Mouse (Mus musculus) heart, adult 8-10 months (tissue): ENCODE measurements around the gene Lgals4. TPM values are rescaled to one million over a fixed set of nuclear protein-coding genes. Genes with fewer than 3 reads are reported as not detected.
"Not testable (repeated sequence)": the region's sequence is repeated elsewhere in the genome, so short reads cannot be mapped to it uniquely, and the experiment has no call there.

Source experiments
- DNase-seq: peaks from one replicate; pipeline ENCODE4 v3.0.0; 2022; ENCODE audit warnings: low spot score
- total RNA-seq, 4 experiments: library from RNA; stranded (reverse); gene quantifications; 2 replicates each; pipeline ENCODE4 v1.2.4; 2022

Gene Lgals4
- total RNA-seq, 4 experiments from 2014 or later = 17.3 to 32.1 (median 24.6) TPM

DNA sequence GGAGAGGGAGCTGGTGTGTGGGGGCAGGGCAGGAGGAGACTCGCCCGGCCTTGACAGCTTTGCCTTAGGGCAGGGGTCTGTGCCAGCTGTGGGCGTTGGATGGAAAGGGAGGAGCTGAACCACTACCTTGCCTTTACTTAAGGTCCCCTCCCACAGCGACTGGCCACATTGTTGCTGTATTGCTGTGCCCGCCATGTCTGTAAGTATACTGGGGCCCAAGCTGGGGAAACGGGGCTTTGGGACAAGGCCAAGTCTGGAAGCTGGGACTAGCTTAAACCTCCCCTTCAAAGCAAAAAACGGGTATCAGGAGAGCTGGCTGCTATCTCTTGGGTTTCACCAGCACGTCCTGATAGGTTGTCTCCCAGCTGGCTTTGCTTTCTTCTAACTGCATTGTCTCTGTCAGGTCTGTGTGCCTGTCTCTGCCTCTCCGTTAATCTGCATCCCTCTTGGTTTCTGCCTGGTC lies 30.7 kb downstream of the Lgals4 start:
- no peak for DNase-seq

GRCm38 (mm10) chr7:28865481-28866300 lies 32.0 kb downstream of the Lgals4 start:
- peak; percentile 86 for DNase-seq

GRCm38 (mm10) chr7:28866769-28867507 lies 33.3 kb downstream of the Lgals4 start:
- DNase-seq = no peak

DNA sequence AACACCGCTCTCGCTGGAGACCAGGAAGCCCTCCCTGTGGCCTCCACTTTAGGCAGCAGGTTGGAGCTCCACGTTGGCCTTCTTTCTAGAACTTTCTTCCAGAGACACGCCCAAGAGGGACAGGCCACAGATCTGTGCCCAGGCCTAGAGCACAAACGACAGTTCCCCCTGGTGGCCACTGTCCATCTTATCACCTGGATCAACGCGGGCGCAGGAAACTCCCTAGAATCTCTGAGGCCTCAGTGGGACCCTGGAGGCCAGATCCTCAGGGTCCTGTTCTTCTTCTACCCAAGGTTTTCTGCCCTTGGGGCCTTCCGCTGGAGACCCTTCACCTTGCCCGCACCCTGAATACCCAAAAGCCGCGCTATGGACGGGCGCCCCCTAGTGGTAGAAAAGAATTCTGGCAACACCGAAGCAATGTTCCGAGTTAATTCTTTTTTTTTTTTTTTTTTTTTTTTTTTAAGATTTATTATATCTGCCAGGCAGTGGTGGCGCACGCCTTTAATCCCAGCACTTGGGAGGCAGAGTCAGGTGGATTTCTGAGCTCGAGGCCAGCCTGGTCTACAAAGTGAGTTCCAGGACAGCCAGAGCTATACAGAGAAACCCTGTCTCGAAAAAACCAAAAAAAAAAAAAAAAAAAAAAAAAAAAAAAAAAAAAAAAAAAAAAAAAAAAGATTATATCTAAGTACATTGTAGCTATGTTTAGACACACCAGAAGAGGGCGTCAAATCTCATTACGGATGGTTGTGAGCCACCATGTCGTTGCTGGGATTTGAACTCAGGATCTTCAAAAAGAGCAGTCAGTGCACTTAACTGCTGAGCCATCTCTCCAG lies 34.1 kb downstream of the Lgals4 start:
- DNase-seq = peak; percentile 82

DNA sequence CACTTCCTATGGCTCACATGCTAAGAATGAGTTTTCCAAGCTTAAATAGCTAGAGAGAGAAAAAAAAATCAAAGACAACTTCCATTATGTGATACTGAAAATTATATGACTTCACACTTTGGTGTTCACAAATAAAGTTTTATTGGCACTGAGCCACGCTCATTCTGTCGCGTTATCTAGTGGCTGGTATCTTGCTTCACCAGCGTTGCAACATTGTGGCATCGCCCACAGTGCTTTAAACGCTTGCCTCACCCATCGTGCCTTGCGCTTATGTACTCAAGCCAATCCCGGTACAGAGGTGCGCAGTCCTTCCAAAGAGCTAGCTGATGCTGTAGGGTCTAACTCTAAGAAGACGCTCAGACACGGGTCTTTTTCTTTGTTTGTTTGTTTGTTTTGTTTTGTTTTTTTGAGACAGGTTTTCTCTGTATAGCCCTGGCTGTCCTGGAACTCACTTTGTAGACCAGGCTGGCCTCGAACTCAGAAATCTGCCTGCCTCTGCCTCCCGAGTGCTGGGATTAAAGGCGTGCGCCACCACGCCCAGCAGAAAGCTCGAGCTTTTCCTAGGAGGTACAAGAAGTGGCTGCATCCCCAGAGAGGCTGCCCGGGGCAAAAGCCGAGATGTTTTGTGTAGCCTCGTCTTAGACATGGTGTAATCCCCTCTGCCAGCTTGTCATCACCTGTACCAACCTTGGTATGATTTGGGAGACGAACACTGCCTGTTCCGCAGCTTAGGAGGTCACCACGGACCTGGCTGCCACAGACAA lies 37.4 kb downstream of the Lgals4 start:
- no peak for DNase-seq

- no peak for DNase-seq
Measured at GRCm38 (mm10) chr7:28874565-28874964, 40.9 kb downstream of the Lgals4 start.

- no peak for DNase-seq
Measured at GRCm38 (mm10) chr7:28876099-28876498, 42.4 kb downstream of the Lgals4 start.

DNA sequence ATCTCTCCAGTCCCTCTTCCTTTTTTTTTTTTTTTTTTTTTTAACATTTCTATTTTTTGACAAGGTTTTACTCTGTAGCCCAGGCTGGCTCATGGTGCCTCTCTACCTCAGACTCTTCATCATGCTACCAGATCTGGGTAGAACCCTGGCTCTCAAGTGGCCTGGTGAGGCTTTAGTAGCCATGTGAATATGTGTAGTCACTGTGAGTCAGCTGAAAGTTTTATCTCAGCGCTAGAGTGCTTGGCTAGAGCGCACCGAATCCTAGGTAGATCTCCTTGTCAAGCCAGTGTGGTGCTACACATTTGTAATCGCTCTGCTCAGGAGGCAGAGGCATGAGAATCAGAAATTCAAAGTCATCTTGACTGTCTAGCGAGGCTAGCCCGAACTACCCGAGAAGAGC lies 43.5 kb downstream of the Lgals4 start:
- DNase-seq = no peak

DNA sequence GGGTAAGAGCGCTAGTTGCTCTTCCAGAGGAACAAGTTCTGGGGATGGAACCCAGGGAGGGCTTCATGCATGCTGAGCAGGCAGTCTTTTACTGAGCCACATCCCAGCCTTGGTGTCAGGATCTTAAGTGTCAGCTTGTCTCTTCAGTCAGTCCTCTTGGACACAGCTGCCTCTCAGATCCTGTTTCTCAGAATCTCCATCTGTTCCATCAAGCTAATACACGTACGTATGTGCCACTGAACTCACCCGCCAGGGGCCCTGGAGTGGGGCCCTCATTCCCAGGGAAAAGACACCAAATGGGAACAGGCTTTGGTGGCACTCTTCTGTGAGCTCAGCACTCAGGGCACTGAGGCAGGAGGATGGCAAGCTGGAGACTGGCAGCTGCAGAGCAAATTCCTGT lies 44.2 kb downstream of the Lgals4 start:
- no peak for DNase-seq

DNA sequence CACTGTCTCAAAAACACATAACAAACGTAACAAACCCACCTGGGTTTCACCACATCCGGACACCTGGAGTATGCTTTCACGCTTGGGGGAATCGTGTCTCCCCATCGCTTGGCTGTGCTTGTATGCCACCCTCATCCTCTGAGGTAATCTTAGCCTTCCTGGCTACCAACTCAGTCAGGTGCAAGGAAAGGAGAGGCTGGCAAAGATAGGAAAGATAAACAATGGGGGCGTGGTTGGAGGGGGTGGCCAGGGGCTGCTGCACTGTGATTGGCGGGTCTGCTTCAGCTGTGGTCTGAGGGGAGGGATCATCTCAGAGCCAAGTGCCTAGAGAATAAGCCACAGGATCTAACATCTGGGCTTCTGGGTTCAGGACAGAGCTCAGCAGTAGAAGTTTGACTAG lies 46.0 kb downstream of the Lgals4 start:
- no peak for DNase-seq

DNA sequence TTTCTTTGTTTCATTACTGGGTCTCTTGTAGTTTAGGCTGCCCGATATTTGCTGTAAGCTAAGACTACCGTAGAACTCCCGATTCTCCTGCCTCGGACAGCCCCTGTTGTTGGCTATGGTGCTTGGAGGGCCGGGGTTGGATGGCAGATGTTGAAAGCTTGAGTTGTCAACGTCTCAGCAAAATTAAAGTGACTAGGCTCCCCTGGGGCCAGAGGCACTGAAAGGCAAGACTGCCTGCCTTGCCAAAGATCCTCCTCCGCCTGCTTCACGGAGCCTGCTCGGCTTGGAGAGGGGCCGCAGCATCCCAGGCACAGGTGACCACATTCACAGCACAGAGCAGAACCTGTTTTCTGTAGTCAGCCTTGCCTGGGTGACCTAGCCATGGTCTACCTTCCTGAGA lies 46.9 kb downstream of the Lgals4 start:
- DNase-seq = no peak

- no peak for DNase-seq
Measured at GRCm38 (mm10) chr7:28881199-28881598, 47.5 kb downstream of the Lgals4 start, which contains the start of gene Capn12. Gene Capn12 (plus strand): TSS chr7:28881422.

DNA sequence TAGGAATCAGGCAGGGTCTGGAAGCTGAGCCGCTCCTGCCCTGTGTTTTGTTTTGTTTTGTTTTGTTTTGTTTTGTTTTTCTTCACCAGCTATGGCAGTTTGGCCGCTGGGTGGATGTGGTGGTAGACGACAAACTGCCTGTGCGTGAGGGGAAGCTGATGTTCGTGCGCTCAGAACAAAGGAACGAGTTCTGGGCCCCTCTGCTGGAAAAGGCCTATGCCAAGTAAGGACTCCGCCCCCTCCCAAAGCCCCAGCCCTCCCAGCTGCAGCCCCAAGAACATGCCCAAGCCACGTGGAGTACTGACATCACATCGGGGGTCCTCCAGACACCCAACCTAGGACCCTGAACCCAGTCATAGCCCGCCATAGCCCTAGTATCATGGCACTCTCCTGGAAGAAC lies 49.4 kb downstream of the Lgals4 start:
- DNase-seq = no peak

DNA sequence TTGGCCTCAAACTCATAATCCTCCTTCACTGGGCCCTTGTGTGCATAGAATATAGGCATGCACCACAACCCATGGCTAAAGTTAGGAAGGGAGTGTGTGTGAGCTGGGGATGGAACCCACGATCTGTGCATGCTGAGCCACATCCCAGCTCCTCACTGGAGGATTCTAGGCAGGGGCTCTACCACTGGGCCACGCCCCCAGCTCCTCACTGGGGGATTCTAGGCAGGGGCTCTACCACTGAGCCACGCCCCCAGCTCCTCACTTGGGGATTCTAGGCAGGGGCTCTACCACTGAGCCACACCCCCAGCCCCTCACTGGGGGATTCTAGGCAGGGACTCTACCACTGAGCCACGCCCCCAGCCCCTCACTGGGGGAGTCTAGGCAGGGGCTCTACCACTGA lies 50.0 kb downstream of the Lgals4 start:
- not testable (repeated sequence) for DNase-seq

DNA sequence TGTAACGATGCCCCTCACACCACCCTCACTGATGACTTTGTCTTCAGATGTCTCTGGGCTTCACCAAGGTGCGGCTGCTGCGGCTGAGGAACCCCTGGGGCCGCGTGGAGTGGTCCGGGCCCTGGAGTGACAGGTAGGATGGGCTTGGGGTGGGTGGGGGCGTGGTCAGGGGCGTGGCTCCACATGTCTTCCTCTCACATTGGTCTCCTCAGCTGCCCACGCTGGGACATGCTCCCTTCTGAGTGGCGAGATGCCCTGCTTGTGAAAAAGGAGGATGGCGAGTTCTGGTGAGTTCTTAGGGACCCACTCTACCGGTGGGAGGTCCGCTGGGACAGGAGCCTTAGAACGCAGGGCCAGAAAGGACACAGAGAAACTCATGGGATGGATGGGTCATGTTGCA lies 52.8 kb downstream of the Lgals4 start:
- no peak for DNase-seq

- no peak for DNase-seq
Measured at GRCm38 (mm10) chr7:28888701-28889161, 55.1 kb downstream of the Lgals4 start.

Other genes starting within 250 kb of the Lgals4 start
- gene Samd4b, start 235.7 kb upstream of the Lgals4 start, total RNA-seq = 10 to 100 TPM; 19.4 to 23.4 (median 21.5) TPM
- 10 to 100 TPM in 1 of 4 experiments, 1 to 10 TPM in 3; 8.1 to 11.8 (median 8.5) TPM for gene Pak4, start 235.7 kb upstream of the Lgals4 start, total RNA-seq
- not detected for gene Acp7, start 202.5 kb upstream of the Lgals4 start, total RNA-seq
- under 1 TPM in 3 of 4 experiments, not detected in 1; 0.11 to 0.72 (median 0.16) TPM for gene Fbxo27, start 141.0 kb upstream of the Lgals4 start, total RNA-seq
- 1 to 10 TPM in 3 of 4 experiments, under 1 TPM in 1; 0.55 to 1.2 (median 1.1) TPM for gene Fbxo17, start 117.0 kb upstream of the Lgals4 start, total RNA-seq
- 10 to 100 TPM; 64.0 to 72.6 (median 67.4) TPM for gene Mrps12, start 92.0 kb upstream of the Lgals4 start, total RNA-seq
- 10 to 100 TPM; 13.1 to 15.0 (median 13.7) TPM for gene Sars2, start 91.9 kb upstream of the Lgals4 start, total RNA-seq
- gene Ccer2, start 77.7 kb upstream of the Lgals4 start, total RNA-seq = not detected
- gene Sirt2, start 67.1 kb upstream of the Lgals4 start, total RNA-seq = 10 to 100 TPM; 84.0 to 92.6 (median 90.8) TPM
- gene Nfkbib, start 66.3 kb upstream of the Lgals4 start, total RNA-seq = 10 to 100 TPM; 22.8 to 29.1 (median 28.1) TPM
- gene Rinl, start 44.9 kb upstream of the Lgals4 start, total RNA-seq = 1 to 10 TPM; 1.4 to 3.0 (median 1.6) TPM
- 100 to 1,000 TPM; 185 to 230 (median 214) TPM for gene Hnrnpl, start 25.3 kb upstream of the Lgals4 start, total RNA-seq
- 1,000 to 10,000 TPM; 2,066 to 2,754 (median 2,219) TPM for gene Ech1, start 8.6 kb upstream of the Lgals4 start, total RNA-seq
- gene Lgals7, start 30.0 kb downstream of the Lgals4 start, total RNA-seq = 1 to 10 TPM in 1 of 4 experiments, not detected in 3; 1.3 TPM
- under 1 TPM; 0.12 to 0.32 (median 0.23) TPM for gene Capn12, start 47.6 kb downstream of the Lgals4 start, total RNA-seq
- 10 to 100 TPM; 57.8 to 82.0 (median 75.8) TPM for gene Actn4, start 128.5 kb downstream of the Lgals4 start, total RNA-seq
- gene Eif3k, start 148.0 kb downstream of the Lgals4 start, total RNA-seq = 100 to 1,000 TPM; 152 to 167 (median 158) TPM
- gene Map4k1, start 148.2 kb downstream of the Lgals4 start, total RNA-seq = 1 to 10 TPM in 1 of 4 experiments, under 1 TPM in 3; 0.50 to 1.1 (median 0.74) TPM